ENCODE assay signal across 9 mouse cellular contexts in the genomic region with DNA sequence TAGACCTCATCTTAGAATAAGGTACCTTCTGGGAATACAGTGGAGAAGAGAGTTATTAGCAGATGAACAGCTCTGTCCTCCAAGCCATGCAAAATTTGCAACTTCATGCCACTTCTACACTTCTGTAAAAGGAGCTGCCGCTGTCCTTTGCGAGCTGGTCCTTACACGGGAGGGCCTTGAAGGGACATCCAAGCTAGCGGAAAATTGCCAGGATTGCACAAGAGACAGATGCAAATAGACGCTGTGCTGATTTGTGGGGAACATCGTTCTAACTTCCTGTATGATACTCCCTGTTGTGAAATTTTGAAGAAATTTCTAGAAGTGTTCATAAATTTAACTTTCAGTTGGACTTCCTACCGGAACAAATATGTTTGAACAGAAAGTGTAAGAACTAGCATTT.
DNase-seq lines count a peak whose midpoint lies in the region; ATAC-seq and TF ChIP-seq lines count a peak whose summit lies in the region.
"Had no signal": no experiment of that assay in that cellular context is flagged by ENCODE, and none has a peak within 500 bp of the region (broad histone marks: within the 10 kb centered on the region; RNA-seq: fewer than 3 reads in every experiment).

No protein-coding gene starts in this region.

- no peaks in the 10 kb centered on the region for H3K4me1 ChIP-seq in kidney, adult 2 months (ENCODE audit: control insufficient read depth, insufficient read depth, low read length)
- H3K4me1 ChIP-seq in kidney, embryonic 16.5 days (ENCODE audit: insufficient read depth, low read length), result no peaks in the 10 kb centered on the region
- H3K4me1 ChIP-seq in lung, embryonic 16.5 days (replicated peaks; ENCODE audit: control insufficient read depth, insufficient read depth, low read length), result no peaks in the 10 kb centered on the region
- no peaks in the 10 kb centered on the region for H3K4me1 ChIP-seq in thymus, adult 2 months (replicated peaks; ENCODE audit: control insufficient read depth, insufficient read depth, low read length)
- H3K4me1 ChIP-seq: limb, embryonic 10.5 days had no signal

- H3K4me3 ChIP-seq in kidney, adult 2 months (ENCODE audit: insufficient read depth, low read depth, low read length), result no peak overlapping the region
- no peak overlapping the region for H3K4me3 ChIP-seq in kidney, embryonic 16.5 days (ENCODE audit: low read length)
- no peak overlapping the region for H3K4me3 ChIP-seq in lung, embryonic 16.5 days (ENCODE audit: low read length)
- no peak overlapping the region for H3K4me3 ChIP-seq in thymus, adult 2 months (ENCODE audit: control insufficient read depth, insufficient read depth, low read length)
- H3K4me3 ChIP-seq: limb, embryonic 10.5 days had no signal

- no peak for ATAC-seq in kidney, embryonic 16.5 days (ENCODE audit: low FRiP score, low TSS enrichment)
- peak; percentile 47; the same call in 1 of the 2 replicates for ATAC-seq in lung, embryonic 16.5 days (ENCODE audit: low read depth)

- no peak overlapping the region for H3K27ac ChIP-seq in kidney, adult 2 months (ENCODE audit: insufficient read depth, low read depth, low read length)
- H3K27ac ChIP-seq in kidney, embryonic 16.5 days (ENCODE audit: low read length), result no peak overlapping the region
- H3K27ac ChIP-seq in lung, embryonic 16.5 days (ENCODE audit: low read length), result no peak overlapping the region
- H3K27ac ChIP-seq in thymus, adult 2 months (ENCODE audit: control insufficient read depth, insufficient read depth, low read length), result no peak overlapping the region
- H3K27ac ChIP-seq: limb, embryonic 10.5 days had no signal

- no peak overlapping the region for H3K4me2 ChIP-seq in kidney, embryonic 16.5 days (replicated peaks; ENCODE audit: low read depth, low read length)
- no peak overlapping the region for H3K4me2 ChIP-seq in lung, embryonic 16.5 days (ENCODE audit: low read depth, low read length)

- no peaks in the 10 kb centered on the region for H3K27me3 ChIP-seq in kidney, adult 2 months (replicated peaks; ENCODE audit: control insufficient read depth, insufficient read depth, low read length)
- H3K27me3 ChIP-seq in kidney, embryonic 16.5 days (ENCODE audit: insufficient read depth, low read length), result no peaks in the 10 kb centered on the region
- no peaks in the 10 kb centered on the region for H3K27me3 ChIP-seq in lung, embryonic 16.5 days (ENCODE audit: control insufficient read depth, insufficient read depth, low read depth, low read length)
- H3K27me3 ChIP-seq in thymus, adult 2 months (ENCODE audit: control insufficient read depth, insufficient read depth, low read length), result no peaks in the 10 kb centered on the region

- WGBS in kidney, adult 2 months, result 65% methylated on average over 7 of the region's 7 CpGs
- 71% methylated on average over 7 of the region's 7 CpGs for WGBS in kidney, embryonic 16.5 days
- 76% methylated on average over 7 of the region's 7 CpGs for WGBS in lung, embryonic 16.5 days
- 78% methylated on average over 7 of the region's 7 CpGs for WGBS in thymus, adult 2 months

- H3K9ac ChIP-seq in kidney, embryonic 16.5 days (replicated peaks; ENCODE audit: low read length), result no peak overlapping the region
- H3K9ac ChIP-seq in lung, embryonic 16.5 days (ENCODE audit: low read length), result no peak overlapping the region

- peaks cover 3% of the 10 kb centered on the region; the same call in 1 of the 2 replicates for H3K9me3 ChIP-seq in kidney, embryonic 16.5 days (ENCODE audit: low read length)
- H3K9me3 ChIP-seq in lung, embryonic 16.5 days (ENCODE audit: control insufficient read depth, low read length), result no peaks in the 10 kb centered on the region
- H3K9me3 ChIP-seq: limb, embryonic 10.5 days had no signal

- TF ChIP-seq CTCF in kidney, adult 2 months (conservative IDR thresholded peaks at IDR 0.05; ENCODE audit: insufficient read depth, insufficient read length, low read depth, low read length), result no peak
- no peak for TF ChIP-seq CTCF in thymus, adult 2 months (IDR thresholded peaks at IDR 0.05; ENCODE audit: borderline replicate concordance, control insufficient read depth, extremely low read depth, insufficient read depth, low read length, poor library complexity)

- DNase-seq in kidney, adult 2 months, result peak; percentile 36
- DNase-seq in adrenal gland, adult 8-10 months, result peak; percentile 4
- peak; percentile 42 for DNase-seq in heart, adult 8-10 months (ENCODE audit: low spot score)
- DNase-seq in thymus, adult 2 months, result no peak
- DNase-seq in left cerebral cortex, adult 8-10 months (ENCODE audit: low spot score in 2 of 2), result no peak
- no peak for DNase-seq in left cerebral cortex, adult 18-20 months (ENCODE audit: low spot score in 2 of 2)

- TF ChIP-seq POLR2A in kidney, adult 2 months (IDR thresholded peaks at IDR 0.05; ENCODE audit: low read depth, low read length), result no peak
- no peak for TF ChIP-seq POLR2A in thymus, adult 2 months (IDR thresholded peaks at IDR 0.05; ENCODE audit: control insufficient read depth, extremely low read depth, insufficient read depth, low read length, poor library complexity)

- no peaks in the 10 kb centered on the region for H3K36me3 ChIP-seq in kidney, adult 2 months (ENCODE audit: control insufficient read depth, insufficient read depth, low read length)
- no peaks in the 10 kb centered on the region for H3K36me3 ChIP-seq in kidney, embryonic 16.5 days (ENCODE audit: insufficient read depth, low read length)
- no peaks in the 10 kb centered on the region for H3K36me3 ChIP-seq in lung, embryonic 16.5 days (ENCODE audit: control insufficient read depth, insufficient read depth, low read length)
- H3K36me3 ChIP-seq in thymus, adult 2 months (ENCODE audit: control insufficient read depth, insufficient read depth, low read length), result no peaks in the 10 kb centered on the region
- H3K36me3 ChIP-seq: limb, embryonic 10.5 days had no signal

Comparison
In these comparisons a context has a peak if more than half of its experiments do, and no peak if none do; other contexts are left out.
1. DNase-seq: peak in kidney, adult 2 months (single experiment), adrenal gland, adult 8-10 months (single experiment) and heart, adult 8-10 months (single experiment); none in thymus, adult 2 months (single experiment), left cerebral cortex, adult 8-10 months (0 of 2) and left cerebral cortex, adult 18-20 months (0 of 2).